Mouse (Mus musculus): ENCODE measurements around the gene Ly6g6f.
A peak's percentile ranks its signal among the peaks of the same experiment; 100 is the strongest.

Gene Ly6g6f

GRCm38 (mm10) chr17:35105740-35106389, 20.5 kb upstream of the Ly6g6f start:
- DNase-seq: peak; percentile 64

- DNase-seq: no peak
Measured at GRCm38 (mm10) chr17:35104754-35105153, 19.3 kb upstream of the Ly6g6f start.

DNA sequence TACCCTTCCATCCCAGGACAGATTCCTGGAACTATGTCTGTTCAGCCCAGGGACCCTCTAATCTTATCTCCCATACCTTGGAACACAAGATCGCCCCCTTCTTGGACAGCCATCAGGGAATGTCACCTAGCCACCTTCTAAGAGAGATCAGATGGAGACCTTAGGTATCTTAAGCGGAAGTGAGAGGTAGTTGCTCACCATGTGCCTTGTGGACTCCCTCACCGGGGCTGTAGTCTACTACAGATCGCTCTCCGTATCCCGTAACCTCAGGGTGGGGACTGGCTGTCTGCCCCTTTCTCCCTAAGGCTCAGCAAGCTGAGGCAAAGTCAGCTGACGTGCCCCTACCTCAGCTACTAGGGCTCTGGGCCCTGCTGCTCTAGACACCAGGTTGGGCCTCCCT, 18.7 kb upstream of the Ly6g6f start:
- no peak for DNase-seq

DNA sequence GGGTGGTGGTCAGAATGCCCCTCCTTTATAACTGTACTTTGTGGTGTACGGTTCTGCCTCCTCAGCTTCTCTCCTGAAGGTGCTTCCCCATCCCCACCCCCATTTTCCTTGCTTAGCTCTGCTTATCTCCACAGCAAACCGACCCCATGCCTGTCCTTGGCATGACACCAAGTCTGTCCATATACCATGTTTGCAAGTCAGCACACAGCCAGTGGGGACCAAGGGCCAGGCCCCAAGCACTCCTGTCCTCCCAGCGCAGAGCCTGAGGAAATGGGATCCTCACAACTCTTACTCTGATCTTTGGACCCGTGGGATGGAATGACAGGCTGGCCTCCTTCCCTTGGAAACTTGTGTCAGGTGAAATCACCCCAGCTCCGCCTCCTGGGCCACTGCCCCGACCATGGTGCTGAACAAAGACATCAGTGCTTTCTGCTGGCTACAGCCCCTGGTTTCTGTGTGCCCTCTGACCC, 17.8 kb upstream of the Ly6g6f start:
- DNase-seq: peak; percentile 78

- DNase-seq: no peak
Measured at GRCm38 (mm10) chr17:35102299-35102698, 16.9 kb upstream of the Ly6g6f start.

DNA sequence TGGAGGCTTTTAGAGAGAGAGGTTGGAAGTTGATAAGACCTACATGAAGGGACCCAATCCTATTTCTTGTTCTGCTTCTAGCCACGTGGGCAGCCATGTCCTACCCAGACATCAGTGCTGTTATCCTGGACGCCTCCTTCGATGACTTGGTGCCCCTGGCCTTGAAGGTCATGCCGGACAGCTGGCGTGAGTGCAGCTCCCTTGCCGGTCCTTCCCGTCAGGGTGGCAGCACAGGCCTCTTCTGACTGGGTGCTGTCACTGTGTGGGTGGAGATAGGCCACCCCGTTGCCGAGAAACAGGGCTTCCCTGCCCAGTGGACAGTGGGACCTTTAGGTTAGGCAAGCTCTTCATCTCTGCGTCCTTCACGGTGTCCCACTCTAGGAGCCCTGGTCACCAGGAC, 15.8 kb upstream of the Ly6g6f start:
- no peak for DNase-seq

DNA sequence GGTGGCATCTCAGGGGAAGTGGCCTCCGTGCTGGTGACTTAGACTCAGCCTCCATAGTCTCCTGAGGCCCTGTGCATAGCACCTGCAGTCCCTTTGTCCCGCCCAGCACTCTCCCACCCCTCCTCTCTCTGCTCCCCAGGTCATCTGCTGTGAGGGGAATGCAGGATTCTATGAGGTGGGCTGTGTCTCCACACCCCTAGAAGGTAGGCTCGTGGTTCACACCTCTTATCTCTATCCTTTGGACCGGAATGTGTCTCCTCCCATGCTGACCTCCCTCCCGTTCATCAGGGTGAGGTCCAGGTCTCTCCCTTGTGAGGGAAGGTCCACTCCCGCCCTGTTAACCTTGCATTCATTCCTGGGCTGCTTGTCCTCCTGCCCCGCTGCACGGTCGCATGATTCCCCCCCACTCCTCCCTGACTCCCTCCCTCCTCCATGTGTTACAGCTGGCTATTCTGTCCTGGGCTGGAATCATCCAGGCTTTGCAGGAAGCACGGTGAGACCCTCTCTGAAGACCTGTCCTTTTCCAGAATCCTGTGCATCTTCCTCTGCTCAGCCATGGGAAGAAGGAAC, 14.9 kb upstream of the Ly6g6f start:
- DNase-seq: peak; percentile 50

- no peak for DNase-seq
Measured at GRCm38 (mm10) chr17:35097164-35097655, 11.8 kb upstream of the Ly6g6f start.

DNA sequence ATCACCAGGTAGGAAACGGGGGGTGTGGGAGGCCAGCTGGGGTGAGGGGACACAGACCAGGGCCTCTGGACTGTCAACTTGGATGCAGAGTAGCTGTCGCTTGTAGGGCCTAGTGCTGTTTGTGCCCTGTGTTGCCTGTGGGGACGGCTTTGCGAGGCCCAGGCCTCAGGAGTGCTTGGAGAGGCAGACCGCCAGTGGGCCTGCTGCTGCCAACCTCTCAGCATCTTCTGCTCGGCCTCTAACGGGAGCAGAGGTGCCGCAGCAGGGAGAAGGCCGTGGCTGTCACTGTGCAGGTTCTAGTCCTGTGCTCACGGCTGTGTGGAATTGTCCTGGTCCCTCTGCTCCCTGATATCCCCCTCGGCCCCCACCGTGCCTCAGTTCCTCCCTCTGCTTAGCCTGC, 11.2 kb upstream of the Ly6g6f start:
- no peak for DNase-seq

- DNase-seq: no peak
Measured at GRCm38 (mm10) chr17:35094475-35095365, 9.3 kb upstream of the Ly6g6f start.

GRCm38 (mm10) chr17:35092403-35093198, 7.2 kb upstream of the Ly6g6f start:
- no peak for DNase-seq

DNA sequence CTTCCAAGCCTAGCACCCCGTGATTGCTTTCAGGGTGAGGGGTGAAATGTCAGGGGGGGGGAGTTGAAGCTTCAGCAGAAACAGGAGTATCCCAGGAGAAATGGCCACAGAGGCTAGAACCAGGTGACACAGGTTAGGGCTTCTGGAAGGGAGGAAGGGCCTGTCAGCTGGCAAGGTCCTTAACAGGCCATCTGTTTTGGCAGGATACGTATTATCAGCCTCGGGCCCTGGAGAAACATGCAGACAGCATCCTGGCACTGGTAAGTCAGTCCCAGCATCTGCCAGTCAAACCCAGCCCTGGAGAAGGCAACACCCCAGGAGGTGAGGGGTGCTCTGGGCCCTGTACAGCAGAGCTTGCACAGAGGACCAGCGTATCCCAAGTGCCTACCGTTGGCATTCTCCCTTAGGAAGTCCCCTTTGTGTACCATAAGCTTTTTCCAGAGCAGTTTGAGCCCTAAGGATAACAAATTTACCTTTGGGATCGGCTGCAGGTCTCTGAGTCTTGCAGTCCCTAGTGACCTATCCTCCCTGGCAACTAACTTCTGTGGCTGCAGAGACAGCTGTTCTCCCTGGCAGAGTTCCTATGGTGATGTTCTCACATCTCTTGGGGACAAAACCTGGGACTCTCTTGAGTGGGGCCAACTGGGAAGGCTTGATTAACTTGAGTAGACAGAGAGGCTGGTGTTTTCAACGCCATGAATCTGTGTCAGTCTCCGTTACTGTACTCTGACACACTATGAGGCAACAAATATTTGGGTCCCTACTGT, 4.9 kb upstream of the Ly6g6f start:
- DNase-seq: no peak

GRCm38 (mm10) chr17:35088825-35089644, 3.6 kb upstream of the Ly6g6f start, which contains the start of gene Abhd16a:
Abhd16a (plus strand) TSS chr17:35089263.
- peak; percentile 97 for DNase-seq

DNA sequence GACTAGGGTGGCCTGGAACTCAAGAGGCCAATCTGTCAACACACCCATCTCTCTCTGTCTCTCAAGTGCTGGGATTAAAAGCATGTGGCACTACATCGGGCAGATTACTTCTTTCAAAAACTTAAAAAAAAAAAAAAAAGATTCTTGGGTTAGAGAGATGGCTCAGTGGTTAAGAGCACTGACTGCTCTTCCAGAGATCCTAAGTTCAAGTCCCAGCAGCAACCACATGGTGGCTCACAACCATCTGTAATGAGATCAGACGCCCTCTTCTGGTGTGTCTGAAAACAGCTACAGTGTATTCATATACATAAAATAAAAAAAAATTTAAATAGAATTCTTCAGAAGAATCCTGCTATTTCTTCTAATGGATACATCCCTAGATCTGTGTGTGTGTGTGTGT, 2.7 kb upstream of the Ly6g6f start:
- no peak for DNase-seq

DNA sequence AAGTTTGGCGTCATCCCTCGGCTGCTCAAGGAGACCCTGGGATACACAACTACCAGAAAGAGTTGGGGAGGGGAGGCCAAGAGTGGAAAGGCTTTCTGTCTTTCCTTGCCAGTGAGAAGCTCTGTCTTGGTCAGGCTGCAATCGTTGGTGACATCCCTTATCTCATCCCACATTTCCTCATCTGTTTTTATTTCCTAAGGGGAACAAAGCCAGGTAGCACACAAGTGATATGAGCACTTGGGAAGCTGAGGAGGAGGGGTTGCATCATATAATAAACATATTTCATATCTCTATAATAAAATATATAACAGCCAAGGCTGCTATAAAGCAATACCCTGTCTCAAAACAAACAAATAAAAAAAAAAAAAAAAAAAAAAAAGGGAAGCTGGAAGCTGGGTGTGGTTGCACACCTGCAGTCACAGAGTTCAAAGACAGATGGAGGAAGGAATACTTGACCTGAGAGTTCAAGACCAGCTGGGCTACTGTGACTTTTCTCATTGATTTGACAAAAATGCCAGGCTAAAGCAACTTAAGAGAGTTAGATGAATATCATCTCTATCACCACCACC, 1.4 kb downstream of the Ly6g6f start:
- DNase-seq: no peak

- no peak for DNase-seq
Measured at GRCm38 (mm10) chr17:35082841-35083576, 2.4 kb downstream of the Ly6g6f start.

GRCm38 (mm10) chr17:35080710-35081109, 4.7 kb downstream of the Ly6g6f start:
- no peak for DNase-seq

DNA sequence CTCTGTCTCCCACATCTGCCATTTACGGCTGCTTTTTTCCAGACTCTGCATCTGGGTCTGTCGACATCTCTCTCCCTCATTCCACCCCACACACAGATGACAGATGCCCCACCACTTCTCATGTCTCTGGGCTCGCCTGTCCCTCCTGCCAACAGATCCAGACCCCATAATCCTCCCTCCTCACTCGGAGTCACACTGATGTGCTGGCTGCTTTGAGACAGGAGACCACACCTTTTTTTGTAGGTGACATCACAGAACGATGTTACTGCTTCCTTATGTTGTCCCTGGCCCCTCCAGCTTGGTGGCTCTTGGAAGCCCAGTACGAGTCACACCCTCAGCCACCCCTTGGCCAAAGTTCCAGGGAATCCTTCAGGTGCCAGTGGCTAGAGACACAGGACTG, 5.2 kb downstream of the Ly6g6f start:
- no peak for DNase-seq

- no peak for DNase-seq
Measured at GRCm38 (mm10) chr17:35079778-35080177, 5.6 kb downstream of the Ly6g6f start.

- DNase-seq: peak; percentile 80
Measured at GRCm38 (mm10) chr17:35077786-35078233, 7.6 kb downstream of the Ly6g6f start, which contains the start of gene Ly6g6d. Ly6g6d (minus strand) TSS chr17:35078065.

All from kidney, postnatal 14 days (tissue).